ENCODE assay signal across 20 mouse cellular contexts in the genomic region with DNA sequence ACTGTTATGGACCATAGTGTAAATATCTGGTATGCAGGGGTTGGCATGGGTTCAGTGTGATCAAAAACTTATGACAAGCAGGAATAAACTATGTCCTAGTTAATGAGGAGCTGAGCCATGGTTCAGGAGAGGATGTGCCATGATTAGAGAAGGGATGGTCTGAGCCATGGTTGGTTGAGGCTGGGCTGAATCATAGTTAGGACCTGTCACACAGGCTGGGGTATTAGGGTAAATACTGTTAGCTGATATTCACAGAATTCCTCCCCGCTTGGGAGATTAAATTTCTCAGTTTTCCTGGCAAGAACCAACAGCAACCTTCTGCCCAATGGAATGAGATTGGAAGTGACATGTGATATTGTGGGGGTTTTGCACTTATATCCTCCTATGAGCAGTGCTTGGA.
"Had no signal": no experiment of that assay in that cellular context is flagged by ENCODE, and none has a peak within 500 bp of the region (broad histone marks: within the 10 kb centered on the region; RNA-seq: fewer than 3 reads in every experiment).

No protein-coding gene starts in this region.

- H3K9me3 ChIP-seq: liver, embryonic 13.5 days; midbrain, embryonic 12.5 days; midbrain, embryonic 15.5 days; neural tube, embryonic 12.5 days; neural tube, embryonic 15.5 days had no signal

- H3K27me3 ChIP-seq: liver, embryonic 13.5 days; midbrain, embryonic 12.5 days; midbrain, embryonic 15.5 days; neural tube, embryonic 12.5 days; neural tube, embryonic 15.5 days had no signal

- H3K4me2 ChIP-seq: liver, embryonic 13.5 days; midbrain, embryonic 12.5 days; midbrain, embryonic 15.5 days; neural tube, embryonic 12.5 days; neural tube, embryonic 15.5 days had no signal

- H3K27ac ChIP-seq: hindbrain, postnatal 0 days; left cerebral cortex, adult 2 months; liver, embryonic 13.5 days; macrophage; midbrain, embryonic 12.5 days; midbrain, embryonic 15.5 days; neural tube, embryonic 12.5 days; neural tube, embryonic 15.5 days; stomach, postnatal 0 days had no signal

- H3K36me3 ChIP-seq: liver, embryonic 13.5 days; midbrain, embryonic 12.5 days; midbrain, embryonic 15.5 days; neural tube, embryonic 12.5 days; neural tube, embryonic 15.5 days had no signal

- H3K4me3 ChIP-seq: left cerebral cortex, adult 2 months; liver, embryonic 13.5 days; midbrain, embryonic 12.5 days; midbrain, embryonic 15.5 days; neural tube, embryonic 12.5 days; neural tube, embryonic 15.5 days had no signal

- DNase-seq: kidney, adult 2 months; kidney, postnatal 36 days; layer of hippocampus, postnatal 36 days; liver, embryonic 13.5 days; right cerebral cortex, adult 18-20 months; right cerebral cortex, postnatal 14 days; right cerebral cortex, postnatal 4 days; thymus, adult 2 months; thymus, postnatal 14 days; thymus, postnatal 4 days had no signal

- H3K9ac ChIP-seq: liver, embryonic 13.5 days; midbrain, embryonic 12.5 days; midbrain, embryonic 15.5 days; neural tube, embryonic 12.5 days; neural tube, embryonic 15.5 days had no signal

- ATAC-seq: hindbrain, postnatal 0 days; inflammation-experienced regulatory T-cells, adult 6 months; intestine, embryonic 16.5 days; midbrain, embryonic 15.5 days had no signal

- H3K4me1 ChIP-seq: liver, embryonic 13.5 days; midbrain, embryonic 12.5 days; midbrain, embryonic 15.5 days; neural tube, embryonic 12.5 days; neural tube, embryonic 15.5 days had no signal
